Mouse (Mus musculus) erythroblast, embryonic 14.5 days (primary cell): ENCODE measurements around the gene Cacna1g. TPM values are rescaled to one million over a fixed set of nuclear protein-coding genes. Genes with fewer than 3 reads are reported as not detected.

ENCODE experiments used
- H3K27me3 ChIP-seq: 2 replicates; pipeline ENCODE4 v1.6.1; 2012; ENCODE audit warnings: inconsistent platforms; ENCODE audit not compliant: control insufficient read depth
- H3K36me3 ChIP-seq: 2 replicates; pipeline ENCODE4 v1.6.1; 2012; ENCODE audit warnings: mild to moderate bottlenecking, inconsistent platforms; ENCODE audit not compliant: control insufficient read depth
- H3K4me1 ChIP-seq: 2 replicates; pipeline ENCODE4 v1.6.1; 2012; ENCODE audit warnings: inconsistent platforms; ENCODE audit not compliant: control insufficient read depth
- H3K4me3 ChIP-seq: replicated peaks from 2 replicates; pipeline ENCODE3; 2012; ENCODE audit warnings: moderate library complexity, mild to moderate bottlenecking, inconsistent platforms
- H3K9me3 ChIP-seq: 2 replicates; pipeline ENCODE4 v1.6.1; 2012; ENCODE audit warnings: low read length, inconsistent platforms, mixed read lengths; ENCODE audit not compliant: control insufficient read depth
- GATA1 ChIP-seq: IDR thresholded peaks from 2 replicates; pipeline ENCODE4 v1.6.1; 2012; ENCODE audit warnings: low read length, inconsistent platforms, mixed read lengths
- TAL1 ChIP-seq: IDR thresholded peaks from 3 replicates; pipeline ENCODE4 v1.6.1; 2012; ENCODE audit warnings: low read length, inconsistent platforms, mixed read lengths
- polyA plus RNA-seq: library from polyadenylated mRNA; stranded (reverse); fragments of >175 nt; gene quantifications from 2 replicates; pipeline ENCODE4 v1.2.3, GENCODE M21; 2012

Cacna1g gene
- polyA plus RNA-seq, 1 experiment: 10.3 TPM

DNA sequence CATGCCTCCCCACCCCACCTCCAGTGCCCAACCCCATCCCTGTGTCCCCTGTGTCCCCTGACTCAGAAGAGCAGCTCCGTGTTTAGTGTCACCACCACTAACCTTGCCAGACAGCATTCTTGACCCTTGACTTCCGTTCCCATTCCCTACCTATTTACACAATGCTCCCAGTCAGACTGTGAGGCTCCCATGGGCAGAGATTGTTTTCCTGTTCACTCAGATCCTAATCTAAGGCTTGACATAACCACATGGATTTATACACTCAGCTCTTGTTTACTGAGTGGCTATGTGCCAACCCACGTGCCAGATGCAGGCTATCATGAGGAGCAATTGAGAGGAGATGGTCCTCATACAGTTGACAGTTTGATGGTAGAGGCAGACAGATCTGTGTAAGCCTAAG, 108.7 kb downstream of the Cacna1g start:
- TF ChIP-seq TAL1 (no peak), GATA1 (no peak)
- Histone ChIP-seq H3K4me1 (no peaks in the 10 kb centered on the region), H3K9me3 (no peaks in the 10 kb centered on the region), H3K4me3 (no peak overlapping the region), H3K36me3 (no peaks in the 10 kb centered on the region), H3K27me3 (peaks cover 8% of the 10 kb centered on the region)

DNA sequence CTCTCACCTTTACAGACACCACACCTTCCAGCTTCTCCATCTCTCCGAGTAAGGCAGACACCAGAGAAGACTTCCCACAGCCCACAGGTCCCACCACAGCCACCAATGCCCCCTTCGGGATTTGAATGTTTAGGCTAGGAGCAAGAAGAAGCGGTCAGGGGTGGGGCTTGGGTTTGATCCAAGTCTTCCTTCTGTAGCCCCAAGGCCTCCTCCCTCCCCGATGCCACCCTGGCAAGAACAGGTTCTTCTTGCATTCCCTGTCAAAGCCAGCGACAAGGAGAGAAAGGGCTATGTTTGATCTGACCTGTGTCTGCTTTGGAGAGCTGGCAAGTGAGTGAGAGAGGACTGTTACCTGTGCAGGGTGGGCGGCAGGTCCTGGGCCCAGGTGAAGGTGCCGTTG, 110.3 kb downstream of the Cacna1g start:
- H3K4me1 ChIP-seq: no peaks in the 10 kb centered on the region
- TF ChIP-seq GATA1: no peak
- TF ChIP-seq TAL1: no peak
- no peaks in the 10 kb centered on the region for H3K36me3 ChIP-seq
- H3K9me3 ChIP-seq: no peaks in the 10 kb centered on the region
- H3K4me3 ChIP-seq: no peak overlapping the region
- H3K27me3 ChIP-seq: peaks cover 17% of the 10 kb centered on the region

DNA sequence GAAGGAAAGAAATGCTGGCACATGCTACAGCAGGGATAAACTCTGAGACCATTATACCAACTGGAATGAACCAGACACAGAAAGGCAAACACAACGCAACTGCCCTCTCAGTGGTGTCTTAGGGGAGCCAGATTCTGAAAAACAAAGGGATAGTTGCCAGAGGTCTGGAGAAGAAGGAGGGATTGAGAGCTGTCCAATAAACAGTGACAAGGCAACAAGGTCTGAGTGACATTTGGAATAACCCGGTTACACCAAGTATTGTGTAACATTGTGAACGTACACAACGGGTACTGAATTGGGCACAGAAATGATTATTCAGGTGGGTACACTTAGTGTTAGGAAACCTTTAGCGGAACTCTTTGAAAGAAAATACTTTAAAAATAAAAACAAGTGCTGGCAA, 111.9 kb downstream of the Cacna1g start:
- peaks cover 18% of the 10 kb centered on the region for H3K27me3 ChIP-seq
- no peaks in the 10 kb centered on the region for H3K9me3 ChIP-seq
- no peaks in the 10 kb centered on the region for H3K4me1 ChIP-seq
- H3K4me3 ChIP-seq: no peak overlapping the region
- no peaks in the 10 kb centered on the region for H3K36me3 ChIP-seq
- TF ChIP-seq GATA1: no peak
- no peak for TF ChIP-seq TAL1

DNA sequence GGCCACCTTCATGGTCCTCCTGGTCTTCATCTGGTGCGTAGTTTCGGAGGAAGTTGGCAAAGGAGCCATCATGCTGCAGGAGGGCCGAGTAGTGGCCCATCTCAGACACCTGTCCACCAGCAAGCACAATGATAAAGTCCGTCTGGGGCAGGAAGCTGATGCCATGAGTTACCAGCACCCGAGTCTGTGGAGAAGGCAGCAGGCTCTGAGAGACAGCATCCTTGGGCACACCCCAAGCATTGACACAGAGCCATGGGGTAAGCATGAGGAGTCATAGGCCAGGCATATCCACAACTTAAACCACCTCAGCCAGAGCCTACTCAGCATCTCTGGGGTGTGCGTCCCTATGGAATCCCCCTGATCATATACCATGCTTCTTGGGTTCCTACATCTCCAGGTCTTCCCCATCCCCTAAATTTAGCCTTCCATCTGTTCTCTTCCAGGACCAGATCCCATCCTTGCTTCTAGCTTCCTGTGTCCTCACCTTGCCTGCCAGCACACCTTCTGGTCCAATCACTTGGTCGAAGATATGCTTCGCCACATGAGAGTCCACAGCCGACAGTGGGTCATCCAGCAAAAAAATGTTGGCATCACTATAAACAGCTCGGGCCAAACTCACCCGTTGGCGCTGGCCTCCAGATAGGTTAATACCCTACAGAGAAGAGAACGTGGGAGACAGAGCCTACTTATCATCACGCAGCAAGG, 112.7 kb downstream of the Cacna1g start:
- TF ChIP-seq GATA1 (no peak), TAL1 (no peak)
- Histone ChIP-seq H3K4me1 (no peaks in the 10 kb centered on the region), H3K9me3 (no peaks in the 10 kb centered on the region), H3K36me3 (no peaks in the 10 kb centered on the region), H3K27me3 (peaks cover 22% of the 10 kb centered on the region), H3K4me3 (no peak overlapping the region)

DNA sequence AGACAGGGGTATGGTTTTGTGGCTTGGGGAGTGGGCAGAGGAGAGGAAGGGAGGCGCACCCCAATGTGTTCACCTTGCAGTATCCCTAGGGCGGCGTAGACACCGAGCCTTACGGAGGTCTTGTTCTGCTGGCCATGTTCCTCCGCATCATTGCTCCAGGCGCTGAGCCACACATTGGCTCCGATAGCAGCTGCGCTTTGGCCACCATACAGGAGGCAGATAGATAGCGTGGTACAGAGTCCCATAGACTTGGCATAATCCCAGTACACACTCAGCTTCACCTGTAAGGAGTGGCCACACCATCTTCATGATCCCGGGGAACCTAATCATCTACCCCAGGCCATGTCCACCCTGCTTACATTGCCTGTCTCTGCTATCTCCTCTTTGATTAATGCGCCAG, 114.8 kb downstream of the Cacna1g start:
- Histone ChIP-seq H3K36me3 (no peaks in the 10 kb centered on the region), H3K4me1 (peaks cover 1% of the 10 kb centered on the region; the same call in 1 of the 2 replicates), H3K9me3 (no peaks in the 10 kb centered on the region), H3K4me3 (no peak overlapping the region), H3K27me3 (peaks cover 34% of the 10 kb centered on the region)
- TF ChIP-seq TAL1 (no peak), GATA1 (no peak)

Other genes with a start within 250 kb of the Cacna1g start
- 0.01 TPM in 1 of 2 replicates, not detected in the other for gene Wfikkn2, start 228.2 kb downstream of the Cacna1g start, polyA plus RNA-seq
- not detected in 2 replicates for gene Gm21885, start 192.3 kb downstream of the Cacna1g start, polyA plus RNA-seq
- 3.7 and 5.2 TPM in 2 replicates for gene Luc7l3, start 152.2 kb downstream of the Cacna1g start, polyA plus RNA-seq
- 7.4 and 9.9 TPM in 2 replicates for gene Ankrd40, start 146.2 kb downstream of the Cacna1g start, polyA plus RNA-seq
- 0.18 and 0.55 TPM in 2 replicates for gene Abcc3, start 81.2 kb downstream of the Cacna1g start, polyA plus RNA-seq
- not detected in 2 replicates for gene Spata20, start 12.0 kb upstream of the Cacna1g start, polyA plus RNA-seq
- not detected in 2 replicates for gene Epn3, start 25.8 kb upstream of the Cacna1g start, polyA plus RNA-seq
- gene Mycbpap, start 47.5 kb upstream of the Cacna1g start, polyA plus RNA-seq: not detected in 2 replicates
- gene Rsad1, start 75.1 kb upstream of the Cacna1g start, polyA plus RNA-seq: 0.02 TPM in 1 of 2 replicates, not detected in the other
- gene Chad, start 90.8 kb upstream of the Cacna1g start, polyA plus RNA-seq: not detected in 2 replicates
- gene Acsf2, start 127.7 kb upstream of the Cacna1g start, polyA plus RNA-seq: 0.06 and 0.09 TPM in 2 replicates
- 4.9 and 6.1 TPM in 2 replicates for gene Lrrc59, start 155.6 kb upstream of the Cacna1g start, polyA plus RNA-seq
- gene Mrpl27, start 179.6 kb upstream of the Cacna1g start, polyA plus RNA-seq: 10.9 and 14.7 TPM in 2 replicates
- 0.99 and 1.4 TPM in 2 replicates for gene Eme1, start 179.8 kb upstream of the Cacna1g start, polyA plus RNA-seq
- 0.33 and 0.37 TPM in 2 replicates for gene Xylt2, start 203.3 kb upstream of the Cacna1g start, polyA plus RNA-seq
- gene Gm11541, start 230.3 kb upstream of the Cacna1g start, polyA plus RNA-seq: 0.02 TPM in 1 of 2 replicates, not detected in the other